Mouse (Mus musculus): ENCODE results near the gene Ttbk1.

The Ttbk1 gene

GRCm38 (mm10) chr17:46408478-46408877, 79.0 kb downstream of the Ttbk1 start:
- DNase-seq (ENCODE audit: low spot score) = no peak

DNA sequence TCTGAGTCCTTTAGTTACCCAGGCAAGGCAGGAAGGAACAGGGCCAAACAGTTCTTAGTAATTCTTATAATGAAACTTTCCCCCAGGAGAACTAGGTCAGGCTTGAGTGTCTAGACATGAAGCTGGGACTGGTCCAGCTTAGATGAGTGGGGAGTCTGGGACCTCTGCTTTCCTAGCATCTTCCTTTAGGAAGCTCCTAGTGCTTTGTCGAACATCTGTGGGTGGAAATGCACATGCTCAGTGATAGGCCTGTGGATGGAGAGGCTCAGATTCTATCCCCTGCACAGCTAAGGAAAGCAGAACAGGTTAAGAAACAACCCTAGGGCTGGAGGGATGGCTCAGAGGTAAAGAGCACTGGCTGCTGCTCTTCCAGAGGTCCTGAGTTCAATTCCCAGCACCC, 92.8 kb downstream of the Ttbk1 start:
- no peak for DNase-seq (ENCODE audit: low spot score)

DNA sequence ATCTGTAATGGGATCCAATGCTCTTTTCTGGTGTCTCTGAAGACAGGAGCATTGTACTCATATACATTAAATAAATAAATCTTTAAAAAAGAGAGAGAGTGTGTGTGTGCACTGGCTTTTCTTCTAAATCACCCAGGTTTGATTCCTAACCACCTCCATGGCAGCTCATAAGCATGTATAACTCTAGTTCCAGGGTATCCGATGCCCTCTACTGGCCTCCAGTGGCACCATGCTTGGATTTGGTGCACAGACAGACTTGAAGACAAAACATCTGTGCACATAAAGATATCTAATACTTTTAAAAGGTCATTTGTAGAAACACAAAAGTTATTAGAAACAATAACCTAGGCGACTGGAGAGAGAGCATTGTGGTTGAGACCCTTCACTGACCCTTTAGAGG, 94.5 kb downstream of the Ttbk1 start:
- DNase-seq (ENCODE audit: low spot score) = no peak
